Mouse (Mus musculus): ENCODE measurements around the gene Slc16a3.

DNA sequence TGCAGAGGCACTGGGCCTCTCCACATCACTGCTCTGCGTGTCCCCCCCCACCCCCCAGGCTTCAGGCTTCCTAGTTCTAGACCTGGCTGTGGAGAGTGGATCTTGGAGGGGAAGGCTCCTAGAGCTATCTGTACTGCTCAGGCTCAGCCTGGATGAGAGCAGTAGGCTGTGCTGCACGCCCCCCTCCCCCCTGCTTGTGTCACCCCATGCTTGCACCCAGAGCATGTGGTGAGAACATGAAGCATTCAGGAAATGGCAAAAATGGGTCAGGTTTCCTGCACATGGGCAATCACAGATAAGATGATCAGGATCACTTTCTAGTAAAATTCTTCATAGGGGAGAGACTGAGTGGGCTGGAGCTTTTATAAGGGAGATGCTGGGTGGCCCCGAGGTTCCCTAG is 11.3 kb downstream of the Slc16a3 start:
- TF ChIP-seq CTCF (IDR thresholded peaks at IDR 0.05; ENCODE audit: low read depth, low read length) = no peak
- TF ChIP-seq GATA1 (IDR thresholded peaks at IDR 0.05; ENCODE audit: borderline replicate concordance, low read length) = no peak
- TF ChIP-seq TAL1 (conservative IDR thresholded peaks at IDR 0.05; ENCODE audit: low read depth, low read length) = no peak
- TF ChIP-seq POLR2AphosphoS5 (IDR thresholded peaks at IDR 0.05; ENCODE audit: insufficient replicate concordance, low read depth, low read length) = no peak
